Comparison of ENCODE assay signal across 13 mouse cellular contexts in the genomic region with DNA sequence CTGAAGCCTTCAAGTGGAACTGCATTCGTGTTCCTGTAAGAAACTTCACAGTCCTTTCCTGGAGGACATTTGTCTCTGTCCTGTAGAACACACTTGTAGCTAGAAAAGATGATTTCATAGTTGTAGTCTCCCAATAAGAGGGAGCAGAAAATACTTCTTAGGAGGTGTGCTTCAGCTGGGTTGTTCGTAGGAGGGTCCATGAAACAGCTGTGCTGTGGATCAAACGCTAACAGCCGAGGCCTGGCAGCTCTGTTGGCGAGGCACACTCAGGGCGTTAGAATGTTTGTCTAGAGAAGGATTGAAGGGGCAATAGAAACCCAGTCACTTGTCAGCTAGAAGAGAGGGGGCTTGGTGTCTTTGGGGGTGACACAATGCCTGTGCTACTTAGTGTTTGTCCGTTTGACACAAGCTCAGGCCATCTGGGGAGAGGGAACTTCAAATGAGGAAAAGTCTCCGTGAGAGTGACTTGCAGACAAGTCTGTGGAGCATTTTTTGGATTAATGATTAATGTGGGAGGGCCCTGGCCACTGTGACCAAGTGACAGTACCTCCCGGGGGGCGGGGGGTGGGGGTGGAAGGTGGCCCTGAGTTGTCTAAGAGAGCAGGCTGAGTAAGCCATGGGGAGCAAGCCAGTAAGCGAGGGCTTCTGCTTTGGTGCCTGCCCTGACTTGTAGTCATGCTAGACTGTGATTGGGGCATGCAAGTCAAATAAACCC. TPM values are rescaled to one million over a fixed set of nuclear protein-coding genes. Genes with fewer than 3 reads are reported as not detected.
DNase-seq lines count a peak whose midpoint lies in the region; ATAC-seq and TF ChIP-seq lines count a peak whose summit lies in the region.
"Had no signal": no experiment of that assay in that cellular context is flagged by ENCODE, and none has a peak within 500 bp of the region (broad histone marks: within the 10 kb centered on the region; RNA-seq: fewer than 3 reads in every experiment).

No protein-coding gene starts in this region.

- H3K4me3 ChIP-seq in gastrocnemius, adult 2 months: no peak overlapping the region
- H3K4me3 ChIP-seq in kidney, embryonic 14.5 days (ENCODE audit: low read length): no peak overlapping the region
- H3K4me3 ChIP-seq in liver, embryonic 13.5 days (replicated peaks): no peak overlapping the region
- H3K4me3 ChIP-seq in stomach, embryonic 14.5 days (ENCODE audit: low read depth, low read length): no peak overlapping the region
- no peak overlapping the region for H3K4me3 ChIP-seq in forebrain, embryonic 11.5 days (ENCODE audit: low read depth, low read length)
- H3K4me3 ChIP-seq: embryonic facial prominence, embryonic 12.5 days; forebrain, embryonic 15.5 days had no signal

- WGBS in kidney, embryonic 14.5 days: 34% methylated on average over 11 of the region's 11 CpGs
- WGBS in liver, embryonic 13.5 days (ENCODE audit: insufficient replicate concordance): 66% methylated on average over 11 of the region's 11 CpGs
- WGBS in stomach, embryonic 14.5 days: 62% methylated on average over 11 of the region's 11 CpGs
- WGBS in forebrain, embryonic 11.5 days: 91% methylated on average over 11 of the region's 11 CpGs

- no peaks in the 10 kb centered on the region for H3K9me3 ChIP-seq in kidney, embryonic 14.5 days (ENCODE audit: control insufficient read depth, low read length)
- H3K9me3 ChIP-seq in liver, embryonic 13.5 days (replicated peaks): no peaks in the 10 kb centered on the region
- no peaks in the 10 kb centered on the region for H3K9me3 ChIP-seq in stomach, embryonic 14.5 days (ENCODE audit: control insufficient read depth, low read depth, low read length)
- no peaks in the 10 kb centered on the region for H3K9me3 ChIP-seq in forebrain, embryonic 11.5 days (ENCODE audit: control insufficient read depth, low read length)
- H3K9me3 ChIP-seq: embryonic facial prominence, embryonic 12.5 days; forebrain, embryonic 15.5 days had no signal

- peaks cover 6% of the 10 kb centered on the region; the same call in 1 of the 2 replicates for H3K36me3 ChIP-seq in kidney, embryonic 14.5 days (ENCODE audit: control insufficient read depth, insufficient read depth, low read length)
- peaks cover 38% of the 10 kb centered on the region for H3K36me3 ChIP-seq in liver, embryonic 13.5 days
- no peaks in the 10 kb centered on the region for H3K36me3 ChIP-seq in stomach, embryonic 14.5 days (ENCODE audit: control insufficient read depth, insufficient read depth, low read length)
- no peaks in the 10 kb centered on the region for H3K36me3 ChIP-seq in forebrain, embryonic 11.5 days (ENCODE audit: control insufficient read depth, insufficient read depth, low read length)

- ATAC-seq in kidney, embryonic 14.5 days (ENCODE audit: low FRiP score, low TSS enrichment): peak; percentile 75
- ATAC-seq in liver, embryonic 13.5 days (ENCODE audit: low read depth): peak; percentile 53; the same call in 1 of the 2 replicates
- ATAC-seq in stomach, embryonic 14.5 days (ENCODE audit: insufficient number of reproducible peaks, insufficient read depth, low FRiP score, low read depth): peak; percentile 74; the same call in 1 of the 2 replicates
- ATAC-seq in forebrain, embryonic 11.5 days (replicated peaks; ENCODE audit: low FRiP score): no peak
- ATAC-seq in inflammation-experienced regulatory T-cells, adult 6 months: no peak
- ATAC-seq: forebrain, embryonic 15.5 days had no signal

- DNase-seq in gastrocnemius, adult 2 months: no peak
- DNase-seq in gastrocnemius, adult 18-20 months (ENCODE audit: low spot score): no peak
- no peak for DNase-seq in liver, embryonic 13.5 days
- DNase-seq in cerebellum, postnatal 14 days: no peak
- no peak for DNase-seq in forebrain, embryonic 11.5 days (ENCODE audit: low spot score)
- DNase-seq: B cell, adult 2 months; cerebellum, adult 2 months; thymus, adult 18-20 months had no signal

- intact Hi-C loops in gastrocnemius, adult 2 months (cut with DNase I): no loop called here

- H3K4me2 ChIP-seq in kidney, embryonic 14.5 days (replicated peaks; ENCODE audit: low read depth, low read length): no peak overlapping the region
- H3K4me2 ChIP-seq in liver, embryonic 13.5 days: no peak overlapping the region
- no peak overlapping the region for H3K4me2 ChIP-seq in stomach, embryonic 14.5 days (replicated peaks; ENCODE audit: low read depth, low read length)
- H3K4me2 ChIP-seq in forebrain, embryonic 11.5 days (ENCODE audit: low read depth, low read length, severe bottlenecking): no peak overlapping the region
- H3K4me2 ChIP-seq: embryonic facial prominence, embryonic 12.5 days; forebrain, embryonic 15.5 days had no signal

- H3K27me3 ChIP-seq in kidney, embryonic 14.5 days (ENCODE audit: control insufficient read depth, insufficient read depth, low read length): no peaks in the 10 kb centered on the region
- no peaks in the 10 kb centered on the region for H3K27me3 ChIP-seq in liver, embryonic 13.5 days
- H3K27me3 ChIP-seq in stomach, embryonic 14.5 days (ENCODE audit: control insufficient read depth, insufficient read depth, low read length): no peaks in the 10 kb centered on the region
- no peaks in the 10 kb centered on the region for H3K27me3 ChIP-seq in forebrain, embryonic 11.5 days (ENCODE audit: control insufficient read depth, insufficient read depth, low read length)
- H3K27me3 ChIP-seq: embryonic facial prominence, embryonic 12.5 days; forebrain, embryonic 15.5 days had no signal

- no peak overlapping the region for H3K9ac ChIP-seq in kidney, embryonic 14.5 days (ENCODE audit: low read depth, low read length)
- no peak overlapping the region for H3K9ac ChIP-seq in liver, embryonic 13.5 days
- no peak overlapping the region for H3K9ac ChIP-seq in stomach, embryonic 14.5 days (replicated peaks; ENCODE audit: low read depth, low read length)
- no peak overlapping the region for H3K9ac ChIP-seq in forebrain, embryonic 11.5 days (ENCODE audit: low read length)
- H3K9ac ChIP-seq: embryonic facial prominence, embryonic 12.5 days; forebrain, embryonic 15.5 days had no signal

- peaks cover 10% of the 10 kb centered on the region for H3K4me1 ChIP-seq in kidney, embryonic 14.5 days (ENCODE audit: control insufficient read depth, insufficient read depth, low read length)
- peaks cover 11% of the 10 kb centered on the region; the same call in 1 of the 2 replicates for H3K4me1 ChIP-seq in liver, embryonic 13.5 days (replicated peaks)
- no peaks in the 10 kb centered on the region for H3K4me1 ChIP-seq in stomach, embryonic 14.5 days (ENCODE audit: control insufficient read depth, insufficient read depth, low read length)
- no peaks in the 10 kb centered on the region for H3K4me1 ChIP-seq in forebrain, embryonic 11.5 days (replicated peaks; ENCODE audit: control insufficient read depth, insufficient read depth, low read length)
- H3K4me1 ChIP-seq: embryonic facial prominence, embryonic 12.5 days; forebrain, embryonic 15.5 days had no signal

- no peak for TF ChIP-seq CTCF in gastrocnemius, adult 2 months (IDR thresholded peaks at IDR 0.05)

- H3K27ac ChIP-seq in gastrocnemius, adult 2 months: peak overlapping the region; percentile 8; the same call in 1 of the 2 replicates
- peak overlapping the region; percentile 83 for H3K27ac ChIP-seq in kidney, embryonic 14.5 days (ENCODE audit: low read depth, low read length)
- H3K27ac ChIP-seq in liver, embryonic 13.5 days: peak overlapping the region; percentile 15; the same call in 1 of the 2 replicates
- H3K27ac ChIP-seq in stomach, embryonic 14.5 days (ENCODE audit: low read length): peak overlapping the region; percentile 18; the same call in 1 of the 2 replicates
- H3K27ac ChIP-seq in forebrain, embryonic 11.5 days (ENCODE audit: low read depth, low read length): no peak overlapping the region
- H3K27ac ChIP-seq: embryonic facial prominence, embryonic 12.5 days; forebrain, embryonic 15.5 days had no signal

RNA-seq across cellular contexts. Expression of a gene that starts 16.1 kb away (rescaled TPM):
- 10 to 100 TPM; 16.4 to 18.5 TPM for total RNA-seq in gastrocnemius, adult 2 months (2021)
- total RNA-seq in gastrocnemius, adult 18-20 months (2021): 10 to 100 TPM; 15.1 to 15.3 TPM
- 19.5 and 31.2 TPM in 2 replicates for polyA plus RNA-seq in kidney, embryonic 14.5 days (2014; fragmentation: Nextera tagmentation; extraction: Ambion mirVana)
- polyA plus RNA-seq in liver, embryonic 13.5 days (2015; fragmentation: Nextera tagmentation; extraction: Ambion mirVana): 8.5 and 12.0 TPM in 2 replicates
- polyA plus RNA-seq in stomach, embryonic 14.5 days (2014; fragmentation: Nextera tagmentation; extraction: Ambion mirVana): 25.3 and 26.6 TPM in 2 replicates
- 32.4 and 35.6 TPM in 2 replicates for polyA plus RNA-seq in forebrain, embryonic 11.5 days (2014; fragmentation: Nextera tagmentation; extraction: Ambion mirVana)
- 10 to 100 TPM; 19.5 to 23.4 (median 22.6) TPM for polyA plus RNA-seq in inflammation-experienced regulatory T-cells, adult 6 months (2017; shearing (Covaris generic))

RNA-seq across cellular contexts. Expression of a gene that starts 16.3 kb away (rescaled TPM):
- 10 to 100 TPM; 28.5 to 28.8 TPM for total RNA-seq in gastrocnemius, adult 2 months (2021)
- 10 to 100 TPM; 26.2 to 29.5 TPM for total RNA-seq in gastrocnemius, adult 18-20 months (2021)
- polyA plus RNA-seq in kidney, embryonic 14.5 days (2014; fragmentation: Nextera tagmentation; extraction: Ambion mirVana): 61.3 and 66.4 TPM in 2 replicates
- polyA plus RNA-seq in liver, embryonic 13.5 days (2015; fragmentation: Nextera tagmentation; extraction: Ambion mirVana): 30.6 and 33.7 TPM in 2 replicates
- polyA plus RNA-seq in stomach, embryonic 14.5 days (2014; fragmentation: Nextera tagmentation; extraction: Ambion mirVana): 49.8 and 51.0 TPM in 2 replicates
- 60.6 and 63.5 TPM in 2 replicates for polyA plus RNA-seq in forebrain, embryonic 11.5 days (2014; fragmentation: Nextera tagmentation; extraction: Ambion mirVana)
- polyA plus RNA-seq in inflammation-experienced regulatory T-cells, adult 6 months (2017; shearing (Covaris generic)): 10 to 100 TPM; 28.0 to 33.4 (median 30.3) TPM

Comparison
In these comparisons a context has a peak if more than half of its experiments do, and no peak if none do; other contexts are left out.
1. ATAC-seq: peak in kidney, embryonic 14.5 days (single experiment), liver, embryonic 13.5 days (single experiment) and stomach, embryonic 14.5 days (single experiment); none in forebrain, embryonic 11.5 days (single experiment) and inflammation-experienced regulatory T-cells, adult 6 months (single experiment).